Mouse (Mus musculus) cerebellum, adult 2 months (tissue): ENCODE data around the gene Grk1. TPM values are rescaled to one million over a fixed set of nuclear protein-coding genes. Genes with fewer than 3 reads are reported as not detected.

ENCODE experiments used
- DNase-seq, 2 experiments: peaks; one replicate each; pipeline ENCODE4 v3.0.0; 2021
- H3K27ac ChIP-seq: fragments of 200-500 bp; 2 replicates; pipeline ENCODE4 v1.5.1; 2012; ENCODE audit warnings: low read length, control low read depth, inconsistent platforms; ENCODE audit not compliant: insufficient read depth
- H3K27me3 ChIP-seq: fragments of 200-500 bp; 2 replicates; pipeline ENCODE4 v1.6.1; 2012; ENCODE audit warnings: inconsistent platforms, mild to moderate bottlenecking, low read length, moderate library complexity; ENCODE audit not compliant: control insufficient read depth, insufficient read depth
- H3K4me1 ChIP-seq: fragments of 200-500 bp; 2 replicates; pipeline ENCODE4 v1.6.1; 2011; ENCODE audit warnings: low read length; ENCODE audit not compliant: control insufficient read depth, insufficient read depth
- H3K4me3 ChIP-seq: fragments of 200-500 bp; replicated peaks from 2 replicates; pipeline ENCODE3; 2011; ENCODE audit warnings: mild to moderate bottlenecking, low read depth, low read length, control low read depth; ENCODE audit not compliant: insufficient read depth
- CTCF ChIP-seq: fragments of 200-500 bp; IDR thresholded peaks from 2 replicates; pipeline ENCODE4 v1.5.1; 2011; ENCODE audit warnings: low read depth, mild to moderate bottlenecking, control low read depth, low read length, moderate library complexity, borderline replicate concordance; ENCODE audit not compliant: insufficient read depth
- POLR2A ChIP-seq: fragments of 200-500 bp; IDR thresholded peaks from 2 replicates; pipeline ENCODE4 v1.6.1; 2011; ENCODE audit warnings: low read length, control low read depth, borderline replicate concordance; ENCODE audit not compliant: insufficient read depth
- WGBS: fragments of 180-500 bp; shearing (Covaris S2); methylation state at CpG from one replicate; pipeline ENCODE4 v1.1.7; 2018; 5-methylcytosine and 5-hydroxymethylcytosine counted together
- polyA plus RNA-seq: library from polyadenylated mRNA; depleted of rRNA; stranded (reverse); fragments of >200 nt; gene quantifications from 2 replicates; pipeline ENCODE4 v1.2.3, GENCODE M21; 2012

Gene Grk1
- polyA plus RNA-seq, 1 experiment: 0.02 TPM

GRCm38 (mm10) chr8:13430866-13431265 is 26.0 kb downstream of the Grk1 start:
- H3K4me1 ChIP-seq: no peaks in the 10 kb centered on the region
- no peaks in the 10 kb centered on the region; the same call in 1 of the 2 replicates for H3K27me3 ChIP-seq
- no peak overlapping the region for H3K4me3 ChIP-seq
- TF ChIP-seq CTCF (no peak), POLR2A (no peak)
- no peak for DNase-seq
- H3K27ac ChIP-seq: no peak overlapping the region

GRCm38 (mm10) chr8:13433130-13433529 is 28.2 kb downstream of the Grk1 start:
- 68% methylated on average over 5 of the region's 5 CpGs for WGBS
- Histone ChIP-seq H3K27me3 (no peaks in the 10 kb centered on the region; the same call in 1 of the 2 replicates), H3K27ac (no peak overlapping the region), H3K4me1 (no peaks in the 10 kb centered on the region), H3K4me3 (no peak overlapping the region)
- no peak for DNase-seq
- TF ChIP-seq POLR2A: no peak
- TF ChIP-seq CTCF: no peak

- Histone ChIP-seq H3K4me3 (no peak within 1 kb of the TSS), H3K27ac (no peak within 1 kb of the TSS)
- WGBS: 18% methylated on average over 10 of the region's 10 CpGs
These were observed 30.0 kb downstream of the Grk1 start, which contains the start of gene Tmem255b for GRCm38 (mm10) chr8:13434889-13435288. Gene Tmem255b, plus strand, starts transcription at chr8:13435189.

GRCm38 (mm10) chr8:13436052-13436451 is 31.2 kb downstream of the Grk1 start:
- H3K4me3 ChIP-seq: no peak overlapping the region
- no peak for TF ChIP-seq POLR2A
- H3K27ac ChIP-seq: no peak overlapping the region
- 15% methylated on average over 8 of the region's 8 CpGs for WGBS
- H3K4me1 ChIP-seq: no peaks in the 10 kb centered on the region
- DNase-seq: no peak
- no peaks in the 10 kb centered on the region; the same call in 1 of the 2 replicates for H3K27me3 ChIP-seq

More at GRCm38 (mm10) chr8:13434889-13435288, 30.0 kb downstream of the Grk1 start, which contains the start of gene Tmem255b:
- no peaks in the 10 kb centered on the region; the same call in 1 of the 2 replicates for H3K27me3 ChIP-seq
- H3K4me1 ChIP-seq: no peaks in the 10 kb centered on the region
- TF ChIP-seq CTCF: no peak
- TF ChIP-seq POLR2A: no peak
- no peak for DNase-seq

GRCm38 (mm10) chr8:13437531-13437930 is 32.6 kb downstream of the Grk1 start:
- 77% methylated on average over 2 of the region's 2 CpGs for WGBS
- no peak overlapping the region for H3K27ac ChIP-seq
- no peak for TF ChIP-seq CTCF
- no peak for TF ChIP-seq POLR2A
- H3K4me1 ChIP-seq: no peaks in the 10 kb centered on the region
- DNase-seq: no peak
- no peak overlapping the region for H3K4me3 ChIP-seq
- H3K27me3 ChIP-seq: no peaks in the 10 kb centered on the region; the same call in 1 of the 2 replicates

- H3K27ac ChIP-seq: no peak overlapping the region
- TF ChIP-seq POLR2A (no peak), CTCF (no peak)
- DNase-seq: no peak
- no peaks in the 10 kb centered on the region; the same call in 1 of the 2 replicates for H3K27me3 ChIP-seq
- no peak overlapping the region for H3K4me3 ChIP-seq
- 94% methylated on average over 2 of the region's 2 CpGs for WGBS
- no peaks in the 10 kb centered on the region for H3K4me1 ChIP-seq
These were observed 37.3 kb downstream of the Grk1 start for GRCm38 (mm10) chr8:13442152-13442551.

- WGBS: 80% methylated on average over 6 of the region's 6 CpGs
- Histone ChIP-seq H3K4me1 (no peaks in the 10 kb centered on the region), H3K27ac (no peak overlapping the region), H3K27me3 (no peaks in the 10 kb centered on the region), H3K4me3 (no peak overlapping the region)
- DNase-seq: no peak
- TF ChIP-seq POLR2A (no peak), CTCF (no peak)
These were observed 41.6 kb downstream of the Grk1 start for GRCm38 (mm10) chr8:13446456-13446855.

- Histone ChIP-seq H3K27me3 (no peaks in the 10 kb centered on the region), H3K4me3 (no peak overlapping the region), H3K4me1 (no peaks in the 10 kb centered on the region), H3K27ac (no peak overlapping the region)
- WGBS: 70% methylated on average over 4 of the region's 4 CpGs
- DNase-seq: no peak
- TF ChIP-seq CTCF (no peak), POLR2A (no peak)
These were observed 43.3 kb downstream of the Grk1 start for GRCm38 (mm10) chr8:13448145-13448544.
